Mouse (Mus musculus): ENCODE measurements at regions not wholly inside any gene's neighbourhood (a gene's known extent, or its start where the extent isn't known, plus 50 kb on each side); places are given as distances from the start of the nearest gene placed in this dataset.

- Histone ChIP-seq H3K36me3 (no peaks in the 10 kb centered on the region), H3K4me2 (no peak overlapping the region), H3K9ac (no peak overlapping the region), H3K4me3 (no peak overlapping the region), H3K4me1 (replicated peaks) (no peaks in the 10 kb centered on the region), H3K9me3 (no peaks in the 10 kb centered on the region), H3K27ac (replicated peaks) (no peak overlapping the region), H3K27me3 (no peaks in the 10 kb centered on the region)
- ATAC-seq (ENCODE audit: low read depth): no peak
- 78% methylated on average over 2 of the region's 2 CpGs for WGBS
Observed at GRCm38 (mm10) chr11:31282136-31282535, 87.7 kb downstream of the Stc2 start.

- Histone ChIP-seq H3K4me1 (replicated peaks) (no peaks in the 10 kb centered on the region), H3K36me3 (no peaks in the 10 kb centered on the region), H3K9me3 (no peaks in the 10 kb centered on the region), H3K27me3 (no peaks in the 10 kb centered on the region), H3K4me3 (no peak overlapping the region), H3K4me2 (no peak overlapping the region), H3K27ac (replicated peaks) (no peak overlapping the region), H3K9ac (no peak overlapping the region)
- ATAC-seq (ENCODE audit: low read depth): peak; percentile 43; the same call in 1 of the 2 replicates
- WGBS: 37% methylated on average over 2 of the region's 2 CpGs
Observed at GRCm38 (mm10) chr11:31248467-31248866, 66.2 kb upstream of the Gm17332 start.
